Mouse (Mus musculus): ENCODE data around the gene Parp3. TPM values are rescaled to one million over a fixed set of nuclear protein-coding genes. Genes with fewer than 3 reads are reported as not detected.
"Not testable (repeated sequence)": the region's sequence is repeated elsewhere in the genome, so short reads cannot be mapped to it uniquely, and the experiment has no call there.

The Parp3 gene
- polyA plus RNA-seq, 1 experiment = 0.05 TPM

GRCm38 (mm10) chr9:106499667-106500066, 22.9 kb upstream of the Parp3 start, which contains the start of gene Iqcf1:
TSS of gene Iqcf1 (plus strand) at chr9:106499967.
- TF ChIP-seq TAL1 (IDR thresholded peaks at IDR 0.05; ENCODE audit: low read length) (no peak), GATA1 (IDR thresholded peaks at IDR 0.05; ENCODE audit: low read length) (no peak)
- Histone ChIP-seq H3K36me3 (ENCODE audit: control insufficient read depth) (no peaks in the 10 kb centered on the region), H3K4me1 (ENCODE audit: control insufficient read depth) (no peaks in the 10 kb centered on the region), H3K4me3 (replicated peaks) (no peak within 1 kb of the TSS), H3K27me3 (ENCODE audit: control insufficient read depth) (no peaks in the 10 kb centered on the region), H3K9me3 (ENCODE audit: control insufficient read depth, low read length) (no peaks in the 10 kb centered on the region)

GRCm38 (mm10) chr9:106487602-106488001, 10.9 kb upstream of the Parp3 start:
- peaks cover 41% of the 10 kb centered on the region for H3K36me3 ChIP-seq (ENCODE audit: control insufficient read depth)
- H3K4me3 ChIP-seq (replicated peaks); H3K4me1 ChIP-seq (ENCODE audit: control insufficient read depth); H3K9me3 ChIP-seq (ENCODE audit: control insufficient read depth, low read length); H3K27me3 ChIP-seq (ENCODE audit: control insufficient read depth): not testable (repeated sequence)

- Histone ChIP-seq H3K4me1 (ENCODE audit: control insufficient read depth) (no peaks in the 10 kb centered on the region; the same call in 1 of the 2 replicates), H3K27me3 (ENCODE audit: control insufficient read depth) (no peaks in the 10 kb centered on the region), H3K36me3 (ENCODE audit: control insufficient read depth) (peaks cover 60% of the 10 kb centered on the region), H3K9me3 (ENCODE audit: control insufficient read depth, low read length) (no peaks in the 10 kb centered on the region), H3K4me3 (replicated peaks) (no peak overlapping the region)
- no peak for TF ChIP-seq GATA1 (IDR thresholded peaks at IDR 0.05; ENCODE audit: low read length)
- TF ChIP-seq TAL1 (IDR thresholded peaks at IDR 0.05; ENCODE audit: low read length) = no peak
Observed at GRCm38 (mm10) chr9:106485076-106485475, 8.3 kb upstream of the Parp3 start.

DNA sequence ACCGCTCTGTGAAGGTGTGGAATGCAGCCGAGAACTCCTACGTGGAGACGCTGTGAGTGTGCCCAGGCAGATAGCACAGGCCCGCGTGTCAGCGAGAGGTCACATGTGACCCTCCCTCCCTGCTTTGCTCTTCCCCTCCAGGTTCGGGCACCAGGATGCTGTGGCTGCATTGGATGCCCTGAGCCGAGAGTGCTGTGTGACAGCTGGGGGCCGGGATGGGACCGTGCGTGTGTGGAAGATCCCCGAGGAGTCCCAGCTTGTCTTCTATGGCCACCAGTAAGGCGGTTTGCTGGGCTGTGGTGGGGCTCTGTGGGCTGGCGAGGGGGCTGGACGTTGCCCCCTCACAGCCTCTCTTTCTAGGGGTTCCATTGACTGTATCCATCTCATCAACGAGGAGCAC, 6.9 kb upstream of the Parp3 start:
- Histone ChIP-seq H3K27me3 (ENCODE audit: control insufficient read depth) (no peaks in the 10 kb centered on the region), H3K9me3 (ENCODE audit: control insufficient read depth, low read length) (no peaks in the 10 kb centered on the region), H3K4me3 (replicated peaks) (no peak overlapping the region), H3K4me1 (ENCODE audit: control insufficient read depth) (peaks cover 3% of the 10 kb centered on the region), H3K36me3 (ENCODE audit: control insufficient read depth) (peaks cover 61% of the 10 kb centered on the region)
- no peak for TF ChIP-seq TAL1 (IDR thresholded peaks at IDR 0.05; ENCODE audit: low read length)
- no peak for TF ChIP-seq GATA1 (IDR thresholded peaks at IDR 0.05; ENCODE audit: low read length)

DNA sequence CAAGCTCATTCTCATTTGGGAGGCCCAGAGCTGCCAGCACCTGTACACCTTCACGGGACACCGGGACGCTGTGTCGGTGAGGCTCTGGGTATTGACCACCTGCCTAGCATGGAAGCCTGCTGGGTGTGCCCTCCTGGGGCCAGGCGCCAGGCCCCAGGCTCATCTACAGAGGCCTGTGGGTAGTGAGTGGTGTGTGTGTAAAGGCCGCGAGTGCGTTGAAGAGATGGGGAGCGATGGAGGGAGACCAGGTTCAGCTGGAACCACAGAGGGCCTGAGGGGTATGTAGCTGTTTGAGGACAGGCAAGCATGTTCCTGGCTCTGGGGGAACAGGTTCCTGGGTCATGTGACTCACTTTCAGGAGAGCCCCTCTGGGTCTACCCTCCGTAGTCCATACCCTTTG, 6.4 kb upstream of the Parp3 start:
- no peaks in the 10 kb centered on the region for H3K9me3 ChIP-seq (ENCODE audit: control insufficient read depth, low read length)
- peaks cover 61% of the 10 kb centered on the region for H3K36me3 ChIP-seq (ENCODE audit: control insufficient read depth)
- peaks cover 5% of the 10 kb centered on the region for H3K4me1 ChIP-seq (ENCODE audit: control insufficient read depth)
- no peak for TF ChIP-seq TAL1 (IDR thresholded peaks at IDR 0.05; ENCODE audit: low read length)
- no peak for TF ChIP-seq GATA1 (IDR thresholded peaks at IDR 0.05; ENCODE audit: low read length)
- H3K27me3 ChIP-seq (ENCODE audit: control insufficient read depth) = no peaks in the 10 kb centered on the region
- H3K4me3 ChIP-seq (replicated peaks) = no peak overlapping the region

- H3K27me3 ChIP-seq (ENCODE audit: control insufficient read depth) = no peaks in the 10 kb centered on the region
- no peaks in the 10 kb centered on the region for H3K9me3 ChIP-seq (ENCODE audit: control insufficient read depth, low read length)
- no peak overlapping the region for H3K4me3 ChIP-seq (replicated peaks)
- TF ChIP-seq GATA1 (IDR thresholded peaks at IDR 0.05; ENCODE audit: low read length) (no peak), TAL1 (IDR thresholded peaks at IDR 0.05; ENCODE audit: low read length) (no peak)
- H3K36me3 ChIP-seq (ENCODE audit: control insufficient read depth) = peaks cover 61% of the 10 kb centered on the region
- peaks cover 9% of the 10 kb centered on the region for H3K4me1 ChIP-seq (ENCODE audit: control insufficient read depth)
Observed at GRCm38 (mm10) chr9:106482578-106483115, 5.9 kb upstream of the Parp3 start.

- Histone ChIP-seq H3K36me3 (ENCODE audit: control insufficient read depth) (peaks cover 61% of the 10 kb centered on the region), H3K4me1 (ENCODE audit: control insufficient read depth) (peaks cover 19% of the 10 kb centered on the region), H3K27me3 (ENCODE audit: control insufficient read depth) (no peaks in the 10 kb centered on the region), H3K9me3 (ENCODE audit: control insufficient read depth, low read length) (no peaks in the 10 kb centered on the region), H3K4me3 (replicated peaks) (no peak overlapping the region)
- TF ChIP-seq TAL1 (IDR thresholded peaks at IDR 0.05; ENCODE audit: low read length) = no peak
- no peak for TF ChIP-seq GATA1 (IDR thresholded peaks at IDR 0.05; ENCODE audit: low read length)
Observed at GRCm38 (mm10) chr9:106481676-106482075, 4.9 kb upstream of the Parp3 start.

DNA sequence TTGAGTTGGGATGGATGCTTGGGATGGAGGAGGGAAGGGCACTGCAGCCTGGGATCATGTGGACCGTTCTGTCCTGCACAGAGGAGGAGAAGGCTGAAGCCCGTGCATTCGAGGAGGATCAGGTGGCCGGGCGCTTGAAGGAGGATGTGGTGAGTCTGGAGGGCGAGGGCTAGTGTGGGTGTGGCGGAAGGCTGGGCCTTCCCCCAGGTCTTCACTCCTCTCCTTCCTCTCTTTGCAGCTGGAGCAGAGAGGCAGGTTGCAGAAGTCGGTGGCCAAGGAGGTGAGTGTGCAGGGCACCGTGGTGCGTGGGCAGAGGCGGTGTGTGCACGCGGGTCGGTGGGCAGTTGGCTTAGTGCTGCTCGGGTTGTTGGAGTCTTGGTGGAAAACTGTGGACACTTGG, 4.3 kb upstream of the Parp3 start:
- Histone ChIP-seq H3K4me1 (ENCODE audit: control insufficient read depth) (peaks cover 25% of the 10 kb centered on the region), H3K36me3 (ENCODE audit: control insufficient read depth) (peaks cover 61% of the 10 kb centered on the region), H3K27me3 (ENCODE audit: control insufficient read depth) (no peaks in the 10 kb centered on the region), H3K4me3 (replicated peaks) (no peak overlapping the region), H3K9me3 (ENCODE audit: control insufficient read depth, low read length) (no peaks in the 10 kb centered on the region)
- TF ChIP-seq TAL1 (IDR thresholded peaks at IDR 0.05; ENCODE audit: low read length) (no peak), GATA1 (IDR thresholded peaks at IDR 0.05; ENCODE audit: low read length) (no peak)

- H3K4me1 ChIP-seq (ENCODE audit: control insufficient read depth) = peaks cover 31% of the 10 kb centered on the region
Observed at GRCm38 (mm10) chr9:106480541-106480940, 3.8 kb upstream of the Parp3 start.

GRCm38 (mm10) chr9:106478101-106478500, 1.4 kb upstream of the Parp3 start:
- no peak for TF ChIP-seq GATA1 (IDR thresholded peaks at IDR 0.05; ENCODE audit: low read length)
- TF ChIP-seq TAL1 (IDR thresholded peaks at IDR 0.05; ENCODE audit: low read length) = no peak
- H3K4me1 ChIP-seq (ENCODE audit: control insufficient read depth) = peaks cover 46% of the 10 kb centered on the region
- no peaks in the 10 kb centered on the region for H3K27me3 ChIP-seq (ENCODE audit: control insufficient read depth)
- peaks cover 32% of the 10 kb centered on the region for H3K36me3 ChIP-seq (ENCODE audit: control insufficient read depth)
- peak overlapping the region; percentile 69 for H3K4me3 ChIP-seq (replicated peaks)
- H3K9me3 ChIP-seq (ENCODE audit: control insufficient read depth, low read length) = no peaks in the 10 kb centered on the region

More at GRCm38 (mm10) chr9:106480541-106480940, 3.8 kb upstream of the Parp3 start:
- Histone ChIP-seq H3K27me3 (ENCODE audit: control insufficient read depth) (no peaks in the 10 kb centered on the region), H3K36me3 (ENCODE audit: control insufficient read depth) (peaks cover 56% of the 10 kb centered on the region), H3K9me3 (ENCODE audit: control insufficient read depth, low read length) (no peaks in the 10 kb centered on the region), H3K4me3 (replicated peaks) (no peak overlapping the region)
- TF ChIP-seq GATA1 (IDR thresholded peaks at IDR 0.05; ENCODE audit: low read length) (no peak), TAL1 (IDR thresholded peaks at IDR 0.05; ENCODE audit: low read length) (no peak)

Measured in erythroblast, embryonic 14.5 days (primary cell).